Mouse (Mus musculus): Measurements from ENCODE around the gene Ccdc137. TPM values are rescaled to one million over a fixed set of nuclear protein-coding genes. Genes with fewer than 3 reads are reported as not detected.
A peak's percentile ranks its signal among the peaks of the same experiment; 100 is the strongest.

Ccdc137 gene
- polyA plus RNA-seq, 1 experiment from 2014 or later = 27.9 TPM

DNA sequence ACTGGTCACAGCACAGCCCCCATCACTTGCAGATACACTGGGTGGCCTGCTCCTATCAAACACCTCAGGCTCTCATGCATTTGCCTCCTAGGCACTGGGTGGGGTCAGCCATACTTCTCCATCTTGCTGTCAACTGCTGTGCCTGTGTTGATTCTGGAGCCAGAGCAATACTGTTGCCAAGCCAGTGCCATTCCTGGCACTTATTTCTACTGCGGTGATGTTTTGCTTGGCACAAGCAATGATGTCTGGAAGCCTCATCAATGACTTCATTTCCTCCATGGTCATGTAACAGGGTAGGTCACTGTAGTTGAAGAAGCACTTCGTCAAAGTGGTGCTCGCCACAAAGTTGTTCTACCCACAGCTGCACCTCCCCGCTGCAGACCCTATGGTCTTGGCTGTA is 7.6 kb downstream of the Ccdc137 start:
- H3K27ac ChIP-seq = no peak overlapping the region
- H3K27me3 ChIP-seq (replicated peaks) = no peaks in the 10 kb centered on the region
- peaks cover 35% of the 10 kb centered on the region for H3K4me1 ChIP-seq
- 95% methylated on average over 4 of the region's 4 CpGs for WGBS
- no peak overlapping the region for H3K9ac ChIP-seq
- H3K4me3 ChIP-seq = no peak overlapping the region
- peaks cover 31% of the 10 kb centered on the region for H3K36me3 ChIP-seq (replicated peaks)
- no peak for ATAC-seq (replicated peaks)
- H3K9me3 ChIP-seq = no peaks in the 10 kb centered on the region
- no peak overlapping the region for H3K4me2 ChIP-seq

GRCm38 (mm10) chr11:120467051-120467735 is 9.3 kb downstream of the Ccdc137 start, which contains the start of gene Arl16:
TSS of gene Arl16 (minus strand) at chr11:120467607.
- Histone ChIP-seq H3K4me1 (peaks cover 35% of the 10 kb centered on the region), H3K36me3 (replicated peaks) (peaks cover 32% of the 10 kb centered on the region), H3K27me3 (replicated peaks) (no peaks in the 10 kb centered on the region), H3K4me3 (peak within 1 kb of the TSS; percentile 78), H3K27ac (peak within 1 kb of the TSS; percentile 88), H3K9me3 (no peaks in the 10 kb centered on the region), H3K9ac (peak within 1 kb of the TSS; percentile 92), H3K4me2 (peak within 1 kb of the TSS; percentile 85)
- under 1% methylated on average over 54 of the region's 54 CpGs for WGBS
- peak; percentile 100 for ATAC-seq (replicated peaks)

GRCm38 (mm10) chr11:120467736-120468092 is 9.8 kb downstream of the Ccdc137 start:
- Histone ChIP-seq H3K9me3 (no peaks in the 10 kb centered on the region), H3K4me3 (peak overlapping the region; percentile 78), H3K9ac (peak overlapping the region; percentile 79), H3K4me1 (peaks cover 35% of the 10 kb centered on the region), H3K27ac (peak overlapping the region; percentile 73), H3K27me3 (replicated peaks) (no peaks in the 10 kb centered on the region), H3K36me3 (replicated peaks) (peaks cover 33% of the 10 kb centered on the region), H3K4me2 (peak overlapping the region; percentile 85)
- under 1% methylated on average over 33 of the region's 33 CpGs for WGBS
- no peak for ATAC-seq (replicated peaks)

- Histone ChIP-seq H3K9ac (no peak overlapping the region), H3K36me3 (replicated peaks) (peaks cover 70% of the 10 kb centered on the region), H3K4me3 (no peak overlapping the region), H3K27me3 (replicated peaks) (no peaks in the 10 kb centered on the region), H3K4me1 (peaks cover 19% of the 10 kb centered on the region), H3K9me3 (no peaks in the 10 kb centered on the region), H3K4me2 (no peak overlapping the region), H3K27ac (no peak overlapping the region)
- 93% methylated on average over 6 of the region's 6 CpGs for WGBS
- ATAC-seq (replicated peaks) = no peak
Observed at GRCm38 (mm10) chr11:120472052-120472451, 14.1 kb downstream of the Ccdc137 start.

GRCm38 (mm10) chr11:120483448-120483934 is 25.6 kb downstream of the Ccdc137 start:
- Histone ChIP-seq H3K27me3 (replicated peaks) (no peaks in the 10 kb centered on the region), H3K9me3 (no peaks in the 10 kb centered on the region), H3K4me1 (peaks cover 21% of the 10 kb centered on the region), H3K36me3 (replicated peaks) (peaks cover 43% of the 10 kb centered on the region), H3K27ac (peak overlapping the region; percentile 87), H3K9ac (peak overlapping the region; percentile 75; the same call in 1 of the 2 replicates), H3K4me3 (peak overlapping the region; percentile 81), H3K4me2 (peak overlapping the region; percentile 90)
- WGBS = 92% methylated on average over 7 of the region's 7 CpGs
- ATAC-seq (replicated peaks) = 0 out of 2 replicates have a peak, but pooled peaks have one; percentile 13

- Histone ChIP-seq H3K36me3 (replicated peaks) (peaks cover 36% of the 10 kb centered on the region), H3K9me3 (no peaks in the 10 kb centered on the region), H3K27ac (peak within 1 kb of the TSS; percentile 87), H3K4me2 (peak within 1 kb of the TSS; percentile 90), H3K9ac (peak within 1 kb of the TSS; percentile 93), H3K4me1 (peaks cover 22% of the 10 kb centered on the region), H3K27me3 (replicated peaks) (no peaks in the 10 kb centered on the region), H3K4me3 (peak within 1 kb of the TSS; percentile 81)
- WGBS = under 1% methylated on average over 60 of the region's 60 CpGs
- peak; percentile 95 for ATAC-seq (replicated peaks)
Observed at GRCm38 (mm10) chr11:120484265-120484981, 26.5 kb downstream of the Ccdc137 start, which contains the start of gene Mrpl12. TSS of gene Mrpl12 (plus strand) at chr11:120484613.

GRCm38 (mm10) chr11:120485251-120485650 is 27.3 kb downstream of the Ccdc137 start:
- peak overlapping the region; percentile 81 for H3K4me3 ChIP-seq
- H3K9ac ChIP-seq = peak overlapping the region; percentile 93
- H3K27me3 ChIP-seq (replicated peaks) = no peaks in the 10 kb centered on the region
- peak overlapping the region; percentile 90 for H3K4me2 ChIP-seq
- 10% methylated on average over 10 of the region's 10 CpGs for WGBS
- peaks cover 24% of the 10 kb centered on the region for H3K4me1 ChIP-seq
- ATAC-seq (replicated peaks) = no peak
- H3K27ac ChIP-seq = no peak overlapping the region
- H3K36me3 ChIP-seq (replicated peaks) = peaks cover 30% of the 10 kb centered on the region
- H3K9me3 ChIP-seq = no peaks in the 10 kb centered on the region

- Histone ChIP-seq H3K27ac (no peak overlapping the region), H3K27me3 (replicated peaks) (no peaks in the 10 kb centered on the region), H3K4me3 (no peak overlapping the region), H3K36me3 (replicated peaks) (peaks cover 14% of the 10 kb centered on the region), H3K9ac (no peak overlapping the region), H3K9me3 (no peaks in the 10 kb centered on the region), H3K4me2 (no peak overlapping the region), H3K4me1 (peaks cover 51% of the 10 kb centered on the region)
- ATAC-seq (replicated peaks) = no peak
- 78% methylated on average over 4 of the region's 4 CpGs for WGBS
Observed at GRCm38 (mm10) chr11:120488516-120488915, 30.6 kb downstream of the Ccdc137 start.

GRCm38 (mm10) chr11:120489054-120489761 is 31.3 kb downstream of the Ccdc137 start:
- ATAC-seq (replicated peaks) = no peak
- H3K9ac ChIP-seq = no peak overlapping the region
- H3K4me3 ChIP-seq = no peak overlapping the region
- 62% methylated on average over 4 of the region's 4 CpGs for WGBS
- peaks cover 51% of the 10 kb centered on the region for H3K4me1 ChIP-seq
- H3K36me3 ChIP-seq (replicated peaks) = peaks cover 14% of the 10 kb centered on the region
- no peak overlapping the region for H3K4me2 ChIP-seq
- no peaks in the 10 kb centered on the region for H3K9me3 ChIP-seq
- no peaks in the 10 kb centered on the region for H3K27me3 ChIP-seq (replicated peaks)
- H3K27ac ChIP-seq = no peak overlapping the region

- peak overlapping the region; percentile 70; the same call in 1 of the 2 replicates for H3K27ac ChIP-seq
- no peaks in the 10 kb centered on the region for H3K27me3 ChIP-seq (replicated peaks)
- no peak for ATAC-seq (replicated peaks)
- no peak overlapping the region for H3K4me2 ChIP-seq
- H3K9me3 ChIP-seq = no peaks in the 10 kb centered on the region
- WGBS = 28% methylated on average over 4 of the region's 4 CpGs
- H3K9ac ChIP-seq = no peak overlapping the region
- peaks cover 15% of the 10 kb centered on the region for H3K36me3 ChIP-seq (replicated peaks)
- H3K4me3 ChIP-seq = no peak overlapping the region
- peaks cover 47% of the 10 kb centered on the region for H3K4me1 ChIP-seq
Observed at GRCm38 (mm10) chr11:120490291-120491046, 32.6 kb downstream of the Ccdc137 start.

DNA sequence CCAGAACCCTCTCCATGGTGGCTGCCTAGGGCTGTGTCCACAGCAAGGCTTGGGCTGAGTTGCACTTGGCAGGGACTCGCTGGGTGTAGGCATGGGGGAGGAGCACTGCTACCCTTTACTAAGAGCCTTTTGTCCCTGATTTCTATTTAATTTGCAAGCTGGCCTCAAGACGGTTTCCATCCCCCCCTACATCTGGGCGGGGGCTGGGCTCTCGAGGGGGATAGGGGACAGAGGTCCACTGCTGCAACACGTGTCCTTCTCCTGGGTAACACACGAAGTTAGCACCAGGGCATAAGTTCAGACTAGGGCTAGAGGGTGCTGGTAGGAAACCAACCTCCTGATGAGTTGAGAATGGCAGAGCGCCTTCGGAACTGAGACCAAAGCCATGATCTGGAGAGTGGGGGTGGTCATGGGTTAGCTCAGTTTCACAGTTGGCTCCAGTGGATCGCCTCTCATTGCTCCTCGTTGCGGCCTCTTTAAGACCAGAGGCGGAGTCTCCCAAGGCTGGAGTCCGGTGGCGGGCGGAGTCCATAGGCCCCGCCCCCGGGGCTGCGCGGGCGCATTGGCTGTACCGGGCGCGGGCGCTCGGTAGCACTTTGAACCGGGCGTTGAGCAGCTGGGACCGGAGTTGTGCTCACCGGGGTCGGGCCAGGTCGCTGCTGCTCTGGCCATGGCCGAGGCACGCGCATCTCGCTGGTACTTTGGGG is 33.6 kb downstream of the Ccdc137 start, which contains the start of gene Slc25a10:
TSS of gene Slc25a10 (plus strand) at position 524 of the 707 bp plus-strand sequence.
- peaks cover 16% of the 10 kb centered on the region for H3K36me3 ChIP-seq (replicated peaks)
- peaks cover 41% of the 10 kb centered on the region for H3K4me1 ChIP-seq
- peak within 1 kb of the TSS; percentile 70 for H3K27ac ChIP-seq
- no peaks in the 10 kb centered on the region for H3K27me3 ChIP-seq (replicated peaks)
- under 1% methylated on average over 35 of the region's 35 CpGs for WGBS
- no peaks in the 10 kb centered on the region for H3K9me3 ChIP-seq
- ATAC-seq (replicated peaks) = peak; percentile 89
- peak within 1 kb of the TSS; percentile 89 for H3K4me2 ChIP-seq
- H3K9ac ChIP-seq = peak within 1 kb of the TSS; percentile 67
- peak within 1 kb of the TSS; percentile 79 for H3K4me3 ChIP-seq

All from midbrain, embryonic 15.5 days (tissue).